Mouse (Mus musculus) limb, embryonic 13.5 days (tissue): ENCODE measurements around the gene Rabl6. TPM values are rescaled to one million over a fixed set of nuclear protein-coding genes. Genes with fewer than 3 reads are reported as not detected.

ENCODE experiments used
- ATAC-seq: fragments of 200-750 bp; cut with Nextera tagmentation; 2 replicates; pipeline ENCODE4 v1.8.0; 2017; ENCODE audit warnings: low read depth, moderate number of reproducible peaks, moderate TSS enrichment; ENCODE audit not compliant: low FRiP score
- H3K27ac ChIP-seq: fragments of 300-500 bp; sonication (generic); 2 replicates; pipeline ENCODE4 v1.5.1; 2015; ENCODE audit warnings: inconsistent platforms, mild to moderate bottlenecking, moderate library complexity
- H3K27me3 ChIP-seq: fragments of 300-500 bp; sonication (generic); 2 replicates; pipeline ENCODE4 v1.6.1; 2015; ENCODE audit warnings: mild to moderate bottlenecking, inconsistent platforms
- H3K36me3 ChIP-seq: fragments of 300-500 bp; sonication (generic); 2 replicates; pipeline ENCODE4 v1.6.1; 2015; ENCODE audit warnings: inconsistent platforms, mild to moderate bottlenecking, moderate library complexity
- H3K4me1 ChIP-seq: fragments of 300-500 bp; sonication (generic); 2 replicates; pipeline ENCODE4 v1.6.1; 2015; ENCODE audit warnings: inconsistent platforms
- H3K4me2 ChIP-seq: fragments of 300-500 bp; sonication (generic); replicated peaks from 2 replicates; pipeline ENCODE4 v1.6.1; 2015; ENCODE audit warnings: inconsistent platforms, mild to moderate bottlenecking, moderate library complexity
- H3K4me3 ChIP-seq: fragments of 300-500 bp; sonication (generic); 2 replicates; pipeline ENCODE4 v1.5.1; 2015; ENCODE audit warnings: moderate library complexity, mild to moderate bottlenecking, inconsistent platforms
- H3K9ac ChIP-seq: fragments of 300-500 bp; sonication (generic); 2 replicates; pipeline ENCODE4 v1.6.1; 2015; ENCODE audit warnings: mild to moderate bottlenecking, inconsistent platforms
- H3K9me3 ChIP-seq: fragments of 300-500 bp; sonication (generic); 2 replicates; pipeline ENCODE4 v1.6.1; 2016; ENCODE audit warnings: inconsistent platforms
- WGBS: fragments of 180-500 bp; shearing (Covaris S2); methylation state at CpG from one replicate; pipeline ENCODE4 v1.1.7; 2015; 5-methylcytosine and 5-hydroxymethylcytosine counted together
- polyA plus RNA-seq: library from polyadenylated mRNA; unstranded; fragments of >200 nt; fragmentation: Nextera tagmentation; extraction: Ambion mirVana; gene quantifications from 2 replicates; pipeline ENCODE4 v1.2.1, GENCODE M21; 2015

The Rabl6 gene
- polyA plus RNA-seq: 76.9 and 83.8 TPM in 2 replicates

GRCm38 (mm10) chr2:25607761-25608622, at the start of gene Rabl6:
Gene Rabl6 (minus strand): TSS chr2:25608521.
- H3K4me2 ChIP-seq: peak within 1 kb of the TSS; percentile 74
- peak; percentile 90 for ATAC-seq
- WGBS: under 1% methylated on average over 80 of the region's 80 CpGs
- H3K9ac ChIP-seq: peak within 1 kb of the TSS; percentile 99
- H3K27me3 ChIP-seq: peaks cover 9% of the 10 kb centered on the region
- H3K9me3 ChIP-seq: no peaks in the 10 kb centered on the region
- H3K27ac ChIP-seq: peak within 1 kb of the TSS; percentile 96
- peaks cover 23% of the 10 kb centered on the region for H3K36me3 ChIP-seq
- peak within 1 kb of the TSS; percentile 79 for H3K4me3 ChIP-seq
- H3K4me1 ChIP-seq: peaks cover 20% of the 10 kb centered on the region

GRCm38 (mm10) chr2:25657652-25658051, 49.3 kb upstream of the Rabl6 start, which contains the start of gene Lcn5:
Gene Lcn5 (plus strand): TSS chr2:25657952.
- H3K36me3 ChIP-seq: no peaks in the 10 kb centered on the region
- H3K9ac ChIP-seq: no peak within 1 kb of the TSS
- no peak for ATAC-seq
- H3K9me3 ChIP-seq: no peaks in the 10 kb centered on the region
- no peak within 1 kb of the TSS for H3K27ac ChIP-seq
- no peak within 1 kb of the TSS for H3K4me3 ChIP-seq
- H3K27me3 ChIP-seq: no peaks in the 10 kb centered on the region
- H3K4me2 ChIP-seq: no peak within 1 kb of the TSS
- no peaks in the 10 kb centered on the region for H3K4me1 ChIP-seq

GRCm38 (mm10) chr2:25657246-25657645, 48.9 kb upstream of the Rabl6 start:
- Histone ChIP-seq H3K9me3 (no peaks in the 10 kb centered on the region), H3K4me2 (no peak overlapping the region), H3K9ac (no peak overlapping the region), H3K27me3 (no peaks in the 10 kb centered on the region), H3K36me3 (no peaks in the 10 kb centered on the region), H3K4me1 (no peaks in the 10 kb centered on the region), H3K27ac (no peak overlapping the region), H3K4me3 (no peak overlapping the region)
- ATAC-seq: no peak
- WGBS: 91% methylated on average over 4 of the region's 4 CpGs

- no peaks in the 10 kb centered on the region for H3K4me1 ChIP-seq
- no peak for ATAC-seq
- 83% methylated on average over 4 of the region's 4 CpGs for WGBS
- no peak overlapping the region for H3K4me2 ChIP-seq
- no peaks in the 10 kb centered on the region for H3K27me3 ChIP-seq
- no peaks in the 10 kb centered on the region for H3K36me3 ChIP-seq
- H3K4me3 ChIP-seq: no peak overlapping the region
- H3K27ac ChIP-seq: no peak overlapping the region
- H3K9ac ChIP-seq: no peak overlapping the region
- H3K9me3 ChIP-seq: no peaks in the 10 kb centered on the region
Measured at GRCm38 (mm10) chr2:25656691-25657090, 48.4 kb upstream of the Rabl6 start.

GRCm38 (mm10) chr2:25654502-25654901, 46.2 kb upstream of the Rabl6 start:
- ATAC-seq: no peak
- H3K9ac ChIP-seq: no peak overlapping the region
- H3K27me3 ChIP-seq: no peaks in the 10 kb centered on the region
- no peak overlapping the region for H3K4me2 ChIP-seq
- H3K4me3 ChIP-seq: no peak overlapping the region
- no peaks in the 10 kb centered on the region for H3K36me3 ChIP-seq
- H3K4me1 ChIP-seq: no peaks in the 10 kb centered on the region
- no peak overlapping the region for H3K27ac ChIP-seq
- no peaks in the 10 kb centered on the region for H3K9me3 ChIP-seq
- WGBS: 67% methylated on average over 1 of the region's 1 CpGs

GRCm38 (mm10) chr2:25652902-25653301, 44.6 kb upstream of the Rabl6 start, which contains the start of gene Lcn8:
Gene Lcn8 (plus strand): TSS chr2:25653120.
- no peaks in the 10 kb centered on the region for H3K27me3 ChIP-seq
- 81% methylated on average over 2 of the region's 2 CpGs for WGBS
- no peaks in the 10 kb centered on the region for H3K36me3 ChIP-seq
- no peak within 1 kb of the TSS for H3K27ac ChIP-seq
- no peak for ATAC-seq
- no peak within 1 kb of the TSS for H3K4me2 ChIP-seq
- H3K4me3 ChIP-seq: no peak within 1 kb of the TSS
- no peaks in the 10 kb centered on the region for H3K4me1 ChIP-seq
- no peak within 1 kb of the TSS for H3K9ac ChIP-seq
- no peaks in the 10 kb centered on the region for H3K9me3 ChIP-seq

GRCm38 (mm10) chr2:25639890-25640289, 31.6 kb upstream of the Rabl6 start:
- H3K9ac ChIP-seq: no peak overlapping the region
- no peak overlapping the region for H3K4me3 ChIP-seq
- ATAC-seq: no peak
- 14% methylated on average over 6 of the region's 6 CpGs for WGBS
- H3K36me3 ChIP-seq: no peaks in the 10 kb centered on the region
- H3K4me2 ChIP-seq: no peak overlapping the region
- no peaks in the 10 kb centered on the region for H3K9me3 ChIP-seq
- H3K4me1 ChIP-seq: no peaks in the 10 kb centered on the region
- H3K27me3 ChIP-seq: 0 out of 2 replicates have a peak, but pooled peaks cover 3% of the 10 kb centered on the region
- no peak overlapping the region for H3K27ac ChIP-seq

- no peaks in the 10 kb centered on the region for H3K4me1 ChIP-seq
- 39% methylated on average over 1 of the region's 1 CpGs for WGBS
- H3K9me3 ChIP-seq: no peaks in the 10 kb centered on the region
- ATAC-seq: no peak
- H3K27me3 ChIP-seq: no peaks in the 10 kb centered on the region
- H3K4me2 ChIP-seq: no peak overlapping the region
- H3K27ac ChIP-seq: no peak overlapping the region
- no peak overlapping the region for H3K9ac ChIP-seq
- H3K4me3 ChIP-seq: no peak overlapping the region
- no peaks in the 10 kb centered on the region for H3K36me3 ChIP-seq
Measured at GRCm38 (mm10) chr2:25634046-25634445, 25.7 kb upstream of the Rabl6 start.

- no peaks in the 10 kb centered on the region for H3K4me1 ChIP-seq
- no peaks in the 10 kb centered on the region for H3K27me3 ChIP-seq
- no peaks in the 10 kb centered on the region for H3K9me3 ChIP-seq
- no peak overlapping the region for H3K27ac ChIP-seq
- 79% methylated on average over 3 of the region's 3 CpGs for WGBS
- H3K36me3 ChIP-seq: no peaks in the 10 kb centered on the region
- no peak for ATAC-seq
- H3K9ac ChIP-seq: no peak overlapping the region
- no peak overlapping the region for H3K4me2 ChIP-seq
- H3K4me3 ChIP-seq: no peak overlapping the region
Measured at GRCm38 (mm10) chr2:25633616-25634015, 25.3 kb upstream of the Rabl6 start.

- no peak for ATAC-seq
- no peak overlapping the region for H3K4me3 ChIP-seq
- H3K4me1 ChIP-seq: no peaks in the 10 kb centered on the region
- H3K9ac ChIP-seq: no peak overlapping the region
- no peaks in the 10 kb centered on the region for H3K36me3 ChIP-seq
- H3K9me3 ChIP-seq: no peaks in the 10 kb centered on the region
- no peak overlapping the region for H3K4me2 ChIP-seq
- no peaks in the 10 kb centered on the region for H3K27me3 ChIP-seq
- H3K27ac ChIP-seq: no peak overlapping the region
- WGBS: 39% methylated on average over 4 of the region's 4 CpGs
Measured at GRCm38 (mm10) chr2:25628738-25629137, 20.4 kb upstream of the Rabl6 start.

GRCm38 (mm10) chr2:25627811-25628210, 19.5 kb upstream of the Rabl6 start, which contains the start of gene Fcna:
Gene Fcna (minus strand): TSS chr2:25628030.
- H3K9ac ChIP-seq: no peak within 1 kb of the TSS
- H3K27ac ChIP-seq: no peak within 1 kb of the TSS
- H3K9me3 ChIP-seq: no peaks in the 10 kb centered on the region
- no peak for ATAC-seq
- no peak within 1 kb of the TSS for H3K4me3 ChIP-seq
- WGBS: 74% methylated on average over 6 of the region's 6 CpGs
- no peaks in the 10 kb centered on the region for H3K4me1 ChIP-seq
- H3K36me3 ChIP-seq: no peaks in the 10 kb centered on the region
- H3K4me2 ChIP-seq: no peak within 1 kb of the TSS
- H3K27me3 ChIP-seq: no peaks in the 10 kb centered on the region

- Histone ChIP-seq H3K4me2 (no peak overlapping the region), H3K9ac (no peak overlapping the region), H3K27me3 (no peaks in the 10 kb centered on the region), H3K27ac (no peak overlapping the region), H3K9me3 (no peaks in the 10 kb centered on the region), H3K36me3 (no peaks in the 10 kb centered on the region), H3K4me1 (peaks cover 5% of the 10 kb centered on the region; the same call in 1 of the 2 replicates), H3K4me3 (no peak overlapping the region)
- WGBS: 63% methylated on average over 5 of the region's 5 CpGs
- ATAC-seq: no peak
Measured at GRCm38 (mm10) chr2:25625986-25626385, 17.7 kb upstream of the Rabl6 start.
